Mouse (Mus musculus): ENCODE measurements around the gene Eif4ebp2. TPM values are rescaled to one million over a fixed set of nuclear protein-coding genes. Genes with fewer than 3 reads are reported as not detected.

Gene Eif4ebp2
- total RNA-seq (2021) = 10 to 100 TPM; 43.1 to 49.0 TPM

DNA sequence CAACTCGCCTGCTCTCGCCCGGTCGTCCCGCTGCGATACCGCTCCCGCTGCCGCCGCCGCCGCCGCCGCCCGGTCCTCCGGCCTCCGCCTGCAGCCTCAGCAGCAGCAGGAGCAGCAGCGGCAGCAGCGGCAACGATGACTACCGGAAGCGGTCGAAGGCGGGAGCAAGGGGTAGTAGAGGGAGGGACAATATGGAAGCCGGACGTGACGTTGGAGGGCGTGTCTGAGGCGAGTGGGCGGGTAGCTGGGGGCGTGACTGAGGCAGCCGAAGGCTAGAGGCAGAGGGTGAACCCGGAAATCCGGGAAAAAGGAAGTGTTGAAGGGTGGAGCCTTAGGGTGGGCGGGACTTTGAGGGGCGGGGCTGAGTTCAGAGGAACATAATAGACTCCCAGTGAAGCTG lies at the start of gene Eif4ebp2:
Gene Eif4ebp2, minus strand, starts transcription at position 17 of the 400 bp plus-strand sequence.
- peak; percentile 96 to 97 for DNase-seq (ENCODE audit: low spot score in 2 of 2)
- intact Hi-C loops (cut with DNase I) = no loop called here

DNA sequence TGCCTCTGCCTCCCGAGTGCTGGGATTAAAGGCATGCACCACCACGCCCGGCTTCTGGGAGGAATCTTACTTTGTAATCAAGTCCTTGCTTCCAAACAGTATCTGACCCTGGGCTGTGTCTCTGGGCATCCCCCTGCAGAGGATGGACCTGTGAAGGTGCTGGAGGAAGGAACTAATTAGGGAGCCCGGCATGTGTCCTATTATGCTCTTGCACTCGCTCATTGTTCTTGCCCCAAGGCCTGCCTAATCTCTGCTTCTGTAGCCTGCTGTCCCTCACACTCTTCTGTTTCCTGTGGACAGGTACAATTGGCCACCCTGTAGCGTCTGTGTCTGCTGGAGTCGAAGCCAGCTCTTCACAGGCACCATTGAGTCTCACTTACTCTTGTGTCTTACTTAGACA lies 48.3 kb upstream of the Eif4ebp2 start:
- intact Hi-C loops (cut with DNase I) = no loop called here
- DNase-seq (ENCODE audit: low spot score in 2 of 2) = no peak

GRCm38 (mm10) chr10:61499505-61500466 lies 47.3 kb upstream of the Eif4ebp2 start:
- intact Hi-C loops (cut with DNase I) = no loop called here

DNA sequence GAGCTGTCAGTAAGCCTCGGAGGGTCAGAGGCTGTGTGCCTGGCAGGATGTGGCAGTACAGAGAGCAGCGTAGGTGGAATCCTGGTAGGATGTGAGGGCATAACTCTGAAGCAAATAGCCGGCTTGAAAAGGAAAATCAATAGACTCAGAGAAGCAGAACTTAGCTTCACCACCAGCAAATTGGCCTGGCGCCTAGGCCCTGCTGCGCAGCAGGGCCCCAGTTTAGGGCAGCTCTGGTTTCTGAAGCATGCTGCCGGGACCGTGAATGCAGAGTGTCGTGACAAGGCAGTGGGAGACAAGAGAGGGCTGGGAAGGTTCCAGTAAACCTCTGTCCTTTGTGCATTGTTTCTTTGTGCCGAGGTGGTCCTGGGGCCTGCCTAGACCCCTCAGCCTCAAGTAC lies 43.8 kb upstream of the Eif4ebp2 start:
- no peak for DNase-seq (ENCODE audit: low spot score in 2 of 2)
- intact Hi-C loops (cut with DNase I) = no loop called here

More at GRCm38 (mm10) chr10:61499505-61500466, 47.3 kb upstream of the Eif4ebp2 start:
- DNase-seq (ENCODE audit: low spot score in 2 of 2) = no peak

DNA sequence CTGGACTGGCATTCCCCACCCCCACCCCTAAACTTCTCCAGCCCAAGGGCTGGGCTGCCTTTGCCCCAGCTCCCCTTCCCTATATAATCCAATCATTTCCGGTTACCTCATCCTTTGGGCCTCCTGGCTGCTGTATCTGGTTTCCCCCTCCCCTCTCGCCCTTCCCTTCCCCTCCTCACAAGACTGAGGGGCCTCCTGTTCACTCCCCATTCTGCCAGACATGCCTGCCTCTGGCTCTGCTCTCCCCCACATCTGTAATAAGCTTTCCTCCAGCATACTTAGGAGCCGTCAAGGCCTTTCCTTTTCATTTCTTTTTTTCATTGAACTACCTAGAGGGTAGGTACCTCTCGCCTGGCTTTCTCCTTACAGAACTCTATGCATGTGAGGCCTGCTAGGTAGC lies 43.0 kb upstream of the Eif4ebp2 start:
- DNase-seq (ENCODE audit: low spot score in 2 of 2) = no peak
- intact Hi-C loops (cut with DNase I) = no loop called here

GRCm38 (mm10) chr10:61492040-61492439 lies 39.6 kb upstream of the Eif4ebp2 start:
- intact Hi-C loops (cut with DNase I) = loop anchor here (1.0 to 2.0 kb wide), 2 partner anchors 110 to 167 kb away; no protein-coding TSS in a partner anchor
- DNase-seq (ENCODE audit: low spot score in 2 of 2) = peak; percentile 64 to 69

- DNase-seq (ENCODE audit: low spot score in 2 of 2) = no peak
Observed at GRCm38 (mm10) chr10:61491573-61491972, 39.1 kb upstream of the Eif4ebp2 start.

DNA sequence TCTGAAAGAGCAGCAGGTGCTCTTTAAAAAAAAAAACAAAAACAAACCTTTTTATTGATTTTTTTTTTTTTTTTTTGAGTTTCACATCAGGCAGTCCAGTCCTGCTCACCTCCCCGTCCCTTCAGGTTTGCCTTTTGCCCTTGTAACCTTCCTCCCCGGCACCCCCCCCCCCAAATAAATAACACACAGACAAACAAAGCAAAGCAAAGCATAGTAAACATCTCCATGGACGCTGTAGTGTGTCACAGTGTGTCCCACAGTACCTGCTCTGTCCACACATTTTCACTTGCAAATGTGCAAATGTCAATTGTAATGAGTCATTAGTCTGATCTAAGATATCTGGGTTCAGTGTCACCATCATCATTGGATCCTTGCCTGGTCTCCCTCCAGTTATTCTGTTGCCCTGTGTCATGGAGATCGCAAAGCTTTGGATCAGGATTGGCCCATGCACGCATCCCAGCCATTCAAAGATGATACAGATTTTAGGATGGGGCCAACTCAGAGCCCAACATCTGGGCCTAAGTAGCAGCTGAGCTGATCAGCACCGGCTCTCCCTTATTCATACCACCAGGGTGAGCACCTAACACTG lies 36.2 kb upstream of the Eif4ebp2 start:
- intact Hi-C loops (cut with DNase I) = no loop called here

More at GRCm38 (mm10) chr10:61491573-61491972, 39.1 kb upstream of the Eif4ebp2 start:
- intact Hi-C loops (cut with DNase I) = no loop called here

GRCm38 (mm10) chr10:61486551-61487339 lies 34.3 kb upstream of the Eif4ebp2 start:
- intact Hi-C loops (cut with DNase I) = no loop called here
- DNase-seq (ENCODE audit: low spot score in 2 of 2) = no peak

More for the DNA sequence above, 36.2 kb upstream of the Eif4ebp2 start:
- no peak for DNase-seq (ENCODE audit: low spot score in 2 of 2)

DNA sequence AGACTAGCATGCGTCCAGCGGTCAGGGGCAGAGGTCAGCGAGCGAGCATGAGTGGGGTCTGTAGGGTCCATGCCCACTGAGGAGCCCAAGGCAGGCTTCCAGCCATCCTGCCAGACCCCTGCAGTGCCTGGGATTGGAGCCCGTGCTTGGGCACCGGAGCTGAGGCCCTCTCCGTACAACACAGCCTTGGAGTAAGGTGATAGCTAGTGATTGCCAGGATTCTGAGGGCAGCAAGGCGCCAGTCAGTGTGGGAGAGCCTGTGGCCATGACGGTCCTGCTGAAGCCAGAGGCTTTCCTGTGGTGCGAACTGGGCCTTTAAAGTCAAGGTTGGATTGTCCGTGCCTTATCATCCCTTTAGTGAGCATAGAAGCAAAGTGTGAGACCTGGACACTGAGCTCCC lies 32.3 kb upstream of the Eif4ebp2 start:
- no peak for DNase-seq (ENCODE audit: low spot score in 2 of 2)
- intact Hi-C loops (cut with DNase I) = no loop called here

GRCm38 (mm10) chr10:61482771-61483170 lies 30.3 kb upstream of the Eif4ebp2 start:
- intact Hi-C loops (cut with DNase I) = no loop called here
- DNase-seq (ENCODE audit: low spot score in 2 of 2) = no peak

GRCm38 (mm10) chr10:61480488-61480887 lies 28.0 kb upstream of the Eif4ebp2 start:
- no peak for DNase-seq (ENCODE audit: low spot score in 2 of 2)
- intact Hi-C loops (cut with DNase I) = no loop called here

DNA sequence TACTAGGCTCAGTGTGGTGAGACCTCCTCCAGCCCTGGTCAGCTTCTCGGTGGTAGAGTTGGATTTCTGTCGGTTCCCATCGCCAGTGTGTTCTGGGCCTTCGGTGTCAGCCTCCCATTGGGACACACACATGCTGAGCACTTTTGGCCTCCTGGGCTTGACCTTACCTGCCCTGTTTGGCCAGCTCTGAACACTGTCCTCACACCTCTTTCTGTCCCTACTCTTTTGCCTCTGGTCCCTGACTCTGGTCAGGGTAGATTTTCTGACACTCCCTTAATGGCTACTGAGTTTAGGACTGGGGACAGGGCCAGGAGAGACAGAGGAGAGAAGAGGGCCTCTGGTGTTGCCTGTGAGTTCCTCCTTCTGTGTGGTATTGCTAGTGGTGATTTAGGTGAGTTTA lies 27.5 kb upstream of the Eif4ebp2 start:
- DNase-seq (ENCODE audit: low spot score in 2 of 2) = no peak
- intact Hi-C loops (cut with DNase I) = loop anchor here (5.0 kb wide), 1 partner anchor 167 kb away; the partner anchor contains the start of gene Ppa1

- intact Hi-C loops (cut with DNase I) = loop anchor here (5.0 kb wide), 1 partner anchor 168 kb away; the partner anchor contains the start of gene Ppa1
- no peak for DNase-seq (ENCODE audit: low spot score in 2 of 2)
Observed at GRCm38 (mm10) chr10:61479461-61479860, 27.0 kb upstream of the Eif4ebp2 start.

DNA sequence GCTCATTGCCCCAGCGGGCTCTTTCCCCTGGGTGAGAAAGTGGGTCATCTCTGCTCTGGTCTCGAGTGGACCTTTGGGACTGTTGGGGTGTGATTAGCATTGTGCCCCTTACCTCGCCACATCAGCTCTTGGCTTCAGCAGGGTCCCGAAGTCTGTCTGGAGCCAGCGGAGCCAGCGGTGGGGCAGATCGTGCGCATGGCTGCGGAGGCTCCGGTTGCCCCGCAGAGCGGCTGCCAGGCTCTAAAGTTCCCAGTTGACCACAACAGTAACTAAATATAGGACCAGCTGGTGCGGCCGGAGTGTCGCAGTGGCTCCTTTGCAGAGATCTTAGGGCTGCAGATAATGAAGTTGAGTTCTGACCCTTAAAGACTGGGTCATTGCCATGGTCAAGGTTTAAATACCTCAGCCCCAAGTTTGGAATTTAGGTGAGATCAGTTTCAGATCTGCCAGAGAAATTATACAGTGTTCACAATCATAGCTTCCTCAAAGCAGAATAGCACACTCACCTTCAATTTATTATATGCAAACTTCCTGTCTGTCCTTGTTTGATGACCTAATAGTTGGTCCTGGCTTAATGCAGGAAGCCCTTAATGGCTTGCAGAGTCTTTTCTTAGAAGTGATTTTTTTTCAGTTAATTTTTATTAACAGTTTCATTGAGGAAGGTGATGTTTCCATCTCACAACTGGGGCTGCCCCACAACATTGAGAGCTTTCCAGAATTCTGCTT lies 24.1 kb upstream of the Eif4ebp2 start:
- DNase-seq (ENCODE audit: low spot score in 2 of 2) = no peak
- intact Hi-C loops (cut with DNase I) = loop anchor here (5.0 kb wide), 1 partner anchor 171 kb away; the partner anchor contains the start of gene Ppa1

DNA sequence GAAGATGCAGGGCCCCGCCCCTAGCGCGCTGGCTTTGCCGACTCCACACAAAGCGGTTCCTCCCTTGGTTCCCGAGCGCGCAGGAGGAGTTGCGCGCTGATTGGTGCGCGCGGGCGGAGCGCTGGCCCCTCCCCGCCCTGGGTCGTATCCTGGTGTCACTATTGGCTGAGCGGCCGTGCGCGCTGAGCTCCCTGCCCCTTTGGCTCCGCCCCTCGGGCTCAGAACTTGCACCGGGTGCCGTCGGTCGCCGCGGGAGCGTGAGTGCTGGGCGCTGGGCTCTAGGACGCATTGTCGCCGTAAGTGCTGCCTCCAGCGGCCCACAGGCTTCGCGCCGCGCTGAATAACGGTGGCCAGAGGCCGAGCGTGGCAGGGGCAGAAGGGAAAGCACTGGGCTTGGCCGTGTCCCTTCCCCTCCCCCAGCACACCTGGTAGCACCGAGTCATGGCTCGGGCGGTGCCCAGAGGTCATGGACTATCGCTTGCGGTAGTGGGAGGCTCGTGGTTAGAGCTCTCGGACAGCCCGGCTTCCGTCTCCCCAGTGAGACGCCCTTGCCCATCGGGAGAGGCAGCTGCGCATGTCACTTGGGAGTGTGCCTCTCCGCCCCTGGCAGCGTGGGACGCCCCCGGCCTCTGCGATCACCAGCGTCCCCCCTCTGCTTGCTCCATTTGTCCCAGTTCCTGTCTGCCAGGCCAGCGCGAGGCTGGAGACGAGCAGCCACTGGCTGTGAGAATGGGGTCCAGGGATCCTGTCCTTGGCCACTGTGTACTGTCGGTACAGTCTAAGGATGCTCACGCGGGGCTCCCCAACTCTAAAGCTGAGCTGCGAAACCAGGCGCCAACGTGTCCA lies 23.4 kb upstream of the Eif4ebp2 start, which contains the start of gene Lrrc20:
Gene Lrrc20, plus strand, starts transcription at position 208 of the 846 bp plus-strand sequence.
- intact Hi-C loops (cut with DNase I) = loop anchor here (5.0 kb wide), 1 partner anchor 171 kb away; the partner anchor contains the start of gene Ppa1
- peak; percentile 91 to 95 for DNase-seq (ENCODE audit: low spot score in 2 of 2)

- no peak for DNase-seq (ENCODE audit: low spot score in 2 of 2)
- intact Hi-C loops (cut with DNase I) = no loop called here
Observed at GRCm38 (mm10) chr10:61474344-61474743, 21.9 kb upstream of the Eif4ebp2 start.

GRCm38 (mm10) chr10:61473640-61474039 lies 21.2 kb upstream of the Eif4ebp2 start:
- intact Hi-C loops (cut with DNase I) = no loop called here
- no peak for DNase-seq (ENCODE audit: low spot score in 2 of 2)
